Mouse (Mus musculus) urinary bladder, adult 2 months (tissue): ENCODE measurements around the gene Mycn. TPM values are rescaled to one million over a fixed set of nuclear protein-coding genes. Genes with fewer than 3 reads are reported as not detected.
A peak's percentile ranks its signal among the peaks of the same experiment; 100 is the strongest.

Experiments
- DNase-seq: peaks from one replicate; pipeline ENCODE4 v3.0.0; 2022; ENCODE audit warnings: low spot score
- polyA plus RNA-seq: library from polyadenylated mRNA; depleted of rRNA; stranded (reverse); fragments of >200 nt; gene quantifications from 2 replicates; pipeline ENCODE4 v1.2.3, GENCODE M21; 2012; rRNA removed

Mycn gene
- 0.74 and 0.78 TPM in 2 replicates for polyA plus RNA-seq

GRCm38 (mm10) chr12:12941661-12942363 is at the start of gene Mycn:
Gene Mycn (minus strand): TSS chr12:12941914.
- DNase-seq, result no peak

GRCm38 (mm10) chr12:12987376-12987775 is 45.7 kb upstream of the Mycn start:
- DNase-seq, result no peak

GRCm38 (mm10) chr12:12986612-12987206 is 45.0 kb upstream of the Mycn start:
- no peak for DNase-seq

- no peak for DNase-seq
Observed at GRCm38 (mm10) chr12:12983032-12983431, 41.3 kb upstream of the Mycn start.

GRCm38 (mm10) chr12:12975397-12975796 is 33.7 kb upstream of the Mycn start:
- DNase-seq, result no peak

GRCm38 (mm10) chr12:12972756-12973435 is 31.2 kb upstream of the Mycn start:
- no peak for DNase-seq

GRCm38 (mm10) chr12:12967946-12968345 is 26.2 kb upstream of the Mycn start:
- DNase-seq, result no peak

- DNase-seq, result no peak
Observed at GRCm38 (mm10) chr12:12964856-12965255, 23.1 kb upstream of the Mycn start.

GRCm38 (mm10) chr12:12947606-12948005 is 5.9 kb upstream of the Mycn start:
- DNase-seq, result no peak

- no peak for DNase-seq
Observed at GRCm38 (mm10) chr12:12943288-12943687, 1.6 kb upstream of the Mycn start.

GRCm38 (mm10) chr12:12942364-12943050 is 793 bp upstream of the Mycn start:
- peak; percentile 67 for DNase-seq

- no peak for DNase-seq
Observed at GRCm38 (mm10) chr12:12941129-12941504, 597 bp downstream of the Mycn start.

GRCm38 (mm10) chr12:12940466-12941128 is 1.1 kb downstream of the Mycn start:
- DNase-seq, result no peak

GRCm38 (mm10) chr12:12939581-12940465 is 1.9 kb downstream of the Mycn start:
- no peak for DNase-seq

- no peak for DNase-seq
Observed at GRCm38 (mm10) chr12:12938850-12939249, 2.9 kb downstream of the Mycn start.

- no peak for DNase-seq
Observed at GRCm38 (mm10) chr12:12938361-12938760, 3.4 kb downstream of the Mycn start.

GRCm38 (mm10) chr12:12937746-12938145 is 4.0 kb downstream of the Mycn start:
- DNase-seq, result no peak

- DNase-seq, result no peak
Observed at GRCm38 (mm10) chr12:12937088-12937487, 4.6 kb downstream of the Mycn start.

- DNase-seq, result no peak
Observed at GRCm38 (mm10) chr12:12932238-12932637, 9.5 kb downstream of the Mycn start.

- DNase-seq, result no peak
Observed at GRCm38 (mm10) chr12:12928239-12928638, 13.5 kb downstream of the Mycn start.
